Mouse (Mus musculus) kidney, postnatal 36 days (tissue): ENCODE measurements at regions not wholly inside any gene's neighbourhood (a gene's known extent, or its start where the extent isn't known, plus 50 kb on each side); places are given as distances from the start of the nearest gene placed in this dataset.

ENCODE experiments used
- DNase-seq, 2 experiments: peaks; one replicate each; pipeline ENCODE4 v3.0.0; 2021 to 2022; ENCODE audit warnings: mixed read lengths in 2 of 2

DNA sequence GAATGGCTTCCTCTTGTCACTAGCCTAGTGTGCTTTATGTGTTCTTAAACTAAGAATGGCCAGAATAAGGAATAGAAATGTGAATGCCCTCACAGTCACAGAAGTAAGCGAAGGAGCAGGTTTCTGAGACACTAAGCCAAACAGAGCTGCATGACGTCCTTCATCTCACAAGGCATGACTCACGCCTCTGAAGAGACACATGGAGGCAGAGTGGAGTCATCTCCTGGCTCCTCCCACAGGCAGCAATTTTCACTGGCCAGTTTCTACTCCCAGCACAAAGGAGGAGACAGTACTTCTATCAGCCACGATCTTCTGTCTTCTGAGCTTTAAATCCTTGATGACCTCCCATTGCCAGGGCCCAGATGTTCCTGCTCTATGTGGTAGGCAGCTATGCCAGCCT, 291.3 kb upstream of the Rnf32 start:
- DNase-seq: no peak

- DNase-seq: no peak
Observed at GRCm38 (mm10) chr5:28903805-28904320, 291.9 kb upstream of the Rnf32 start.

DNA sequence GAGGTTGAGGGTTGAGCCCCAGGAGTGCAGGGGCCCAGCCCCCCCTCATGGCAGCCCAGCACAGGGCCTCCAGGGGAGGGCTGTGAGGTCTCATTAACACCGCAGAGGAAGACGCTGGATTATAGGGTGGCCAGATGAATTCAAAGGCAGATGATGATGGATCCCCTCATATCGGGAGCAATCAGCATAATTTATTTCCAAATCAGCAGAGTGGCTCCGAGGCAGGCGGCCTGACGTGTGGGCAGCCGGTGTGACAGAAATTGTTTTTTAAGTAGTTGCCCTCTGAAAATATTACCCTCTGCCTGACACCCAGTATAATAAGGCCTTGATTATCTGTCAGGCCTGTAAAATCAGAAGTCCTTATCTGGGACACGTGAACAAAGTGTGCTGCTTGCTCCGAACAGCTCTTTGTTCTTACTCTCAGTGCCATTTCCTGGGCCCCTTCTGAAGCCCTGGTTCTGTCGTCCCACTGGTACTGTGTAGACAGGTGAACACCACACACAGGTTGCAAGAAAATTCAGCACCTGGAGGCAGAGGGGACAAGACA, 303.0 kb upstream of the Rnf32 start:
- DNase-seq: no peak

GRCm38 (mm10) chr5:28891988-28892387, 303.8 kb upstream of the Rnf32 start:
- DNase-seq: no peak

GRCm38 (mm10) chr5:28884746-28885365, 310.9 kb upstream of the Rnf32 start:
- DNase-seq: no peak

DNA sequence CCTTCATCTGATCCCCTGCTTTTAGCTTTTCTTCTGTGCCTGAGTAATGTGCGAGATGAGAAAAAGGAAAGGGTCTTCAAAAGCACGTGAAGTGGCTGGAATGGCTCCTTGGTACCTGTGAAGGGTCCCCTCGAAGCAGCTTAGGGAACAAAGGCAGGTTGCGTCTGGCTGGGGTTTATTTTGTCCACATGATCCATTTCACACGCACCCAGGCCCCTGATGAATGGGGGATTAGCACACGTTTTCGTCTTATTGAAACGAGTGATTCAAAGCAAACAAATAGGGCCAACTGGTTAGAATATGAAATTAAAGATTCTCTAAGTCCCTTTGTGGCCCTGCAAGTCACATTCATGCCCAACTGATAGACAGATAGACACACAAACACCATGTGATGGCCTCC, 319.6 kb upstream of the Rnf32 start:
- no peak for DNase-seq

GRCm38 (mm10) chr5:28873600-28874265, 322.1 kb upstream of the Rnf32 start:
- DNase-seq: no peak

DNA sequence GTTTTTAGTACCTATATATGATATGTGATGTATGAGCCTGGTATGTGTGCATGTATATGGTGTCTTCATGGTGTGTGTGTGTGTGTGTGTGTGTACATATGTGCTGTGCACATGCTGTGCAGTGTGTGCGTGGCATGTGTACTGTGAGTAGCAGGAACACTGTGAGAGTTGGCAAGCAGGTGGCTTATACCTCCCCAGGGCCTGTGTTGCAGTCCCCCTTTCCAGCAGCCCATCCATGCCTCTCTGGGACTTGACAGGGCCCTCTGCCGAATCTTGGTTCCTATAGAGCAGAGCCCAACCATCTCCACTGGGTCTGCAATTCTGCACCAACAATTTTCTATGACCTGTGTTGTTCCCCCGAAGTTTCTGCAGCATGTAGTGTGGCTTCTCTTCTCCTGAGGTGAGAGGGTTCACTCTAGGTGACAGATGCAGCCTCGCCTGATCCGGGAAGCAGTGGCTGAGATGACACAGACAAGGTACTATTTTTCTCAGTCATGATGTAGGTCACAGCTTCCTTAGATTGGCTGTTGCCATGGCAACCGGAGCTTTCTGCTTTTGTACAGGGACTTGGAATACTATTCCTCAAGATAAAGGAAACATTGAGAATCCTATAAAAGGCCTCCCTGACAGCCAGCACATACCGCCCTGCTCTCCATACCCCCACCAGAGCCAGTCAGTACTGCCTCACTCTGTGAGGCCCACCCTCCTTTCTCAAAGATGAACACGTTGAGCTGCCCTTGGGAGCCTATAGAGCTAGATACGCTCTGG, 336.0 kb upstream of the Rnf32 start:
- DNase-seq: no peak

DNA sequence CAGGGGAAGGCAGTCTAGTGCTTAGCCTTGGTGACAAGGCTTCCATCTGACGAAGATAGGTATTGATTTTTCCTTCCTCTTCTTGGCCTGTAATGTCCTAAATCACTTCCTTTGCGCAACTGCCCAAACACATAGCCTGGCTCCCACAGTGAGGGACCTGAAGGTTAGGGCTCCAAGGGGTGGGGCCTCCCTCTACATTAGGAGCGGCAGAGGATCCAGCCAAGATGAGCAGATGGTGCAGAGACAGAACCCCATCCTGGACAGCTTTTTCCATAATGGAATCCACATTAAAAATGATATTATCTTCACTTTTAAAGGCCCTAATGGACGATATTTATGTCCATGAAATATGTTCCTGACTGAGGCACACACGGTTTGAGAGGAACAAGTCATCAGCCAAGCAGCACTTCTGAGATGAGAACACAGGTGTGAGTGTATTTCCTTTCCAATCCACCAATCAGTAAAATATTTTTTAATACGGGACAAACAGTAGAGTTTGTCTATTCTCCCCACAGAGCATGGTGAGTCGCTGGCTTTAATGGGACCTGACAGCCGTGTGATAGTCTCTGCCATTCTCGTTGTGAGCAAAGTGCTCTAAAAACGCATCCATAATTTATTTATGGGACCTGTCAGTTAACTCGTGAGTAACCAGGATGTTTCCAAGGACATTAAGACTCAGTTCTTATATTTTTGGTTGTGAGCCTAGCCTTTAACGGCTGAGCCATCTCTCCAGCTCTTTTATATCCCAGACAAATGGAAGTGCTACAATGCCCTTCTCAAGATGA, 357.5 kb upstream of the Rnf32 start:
- no peak for DNase-seq

- DNase-seq: no peak
Observed at GRCm38 (mm10) chr5:28819091-28819490, 352.0 kb upstream of the Shh start.

DNA sequence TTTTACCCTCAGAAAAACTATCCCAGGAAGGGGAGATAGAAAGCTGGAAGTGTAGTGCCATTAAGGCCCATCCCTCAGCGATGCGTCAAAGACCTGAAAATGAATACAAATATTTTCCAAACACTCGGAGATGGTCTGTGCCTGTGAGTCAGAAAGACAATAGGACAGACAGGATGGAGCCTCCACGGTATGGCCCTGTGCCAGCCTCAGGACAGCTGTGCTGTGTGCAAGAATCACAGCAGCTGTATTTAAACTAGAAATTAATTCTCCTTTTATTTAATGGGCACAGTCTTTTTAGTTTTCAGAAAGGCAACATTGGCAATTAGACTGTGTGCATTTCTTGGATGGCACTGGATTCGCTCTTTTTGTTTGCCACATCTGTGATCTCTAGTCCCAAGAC, 340.9 kb upstream of the Shh start:
- DNase-seq: peak in 1 of 2 experiments; percentile 32

GRCm38 (mm10) chr5:28799464-28799863, 332.4 kb upstream of the Shh start:
- no peak for DNase-seq

DNA sequence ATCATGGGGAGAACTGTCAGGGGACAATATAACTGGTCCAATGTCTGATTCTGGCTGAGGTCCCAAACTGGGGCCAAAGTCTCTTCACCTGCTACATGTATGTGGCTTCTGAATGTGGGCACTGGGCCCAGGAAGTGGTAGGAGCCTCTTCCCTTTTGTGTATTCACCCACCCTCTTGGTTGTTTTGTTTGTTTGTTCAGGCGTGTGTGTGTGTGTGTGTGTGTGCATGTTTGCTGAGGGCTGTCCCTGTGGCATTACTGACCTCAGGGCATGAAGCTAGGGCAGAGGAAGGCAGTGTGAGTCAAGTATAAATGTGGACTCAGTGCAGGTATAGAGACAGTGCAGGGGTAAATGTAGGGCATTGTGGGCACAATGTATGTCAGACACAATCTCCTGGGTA, 331.3 kb upstream of the Shh start:
- DNase-seq: no peak

- no peak for DNase-seq
Observed at GRCm38 (mm10) chr5:28795130-28795758, 328.2 kb upstream of the Shh start.

DNA sequence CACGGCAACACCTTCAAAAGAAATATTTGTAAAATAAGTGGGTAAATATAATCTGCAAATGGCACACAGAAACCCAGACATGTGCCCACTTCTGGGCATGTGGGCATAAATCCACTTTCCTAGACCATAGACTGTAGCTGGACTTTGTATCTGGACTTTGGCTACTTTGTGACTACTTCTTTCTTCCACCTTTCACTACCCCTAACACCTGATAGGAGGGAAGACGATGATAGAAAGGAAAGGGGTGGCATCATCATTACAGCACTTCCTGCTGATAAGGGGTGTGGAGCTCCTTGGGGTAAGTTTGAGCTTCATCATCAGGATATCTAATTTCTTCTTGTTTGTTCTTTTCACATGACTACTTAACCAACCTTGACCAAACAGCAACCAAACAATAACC, 326.7 kb upstream of the Shh start:
- DNase-seq: no peak

DNA sequence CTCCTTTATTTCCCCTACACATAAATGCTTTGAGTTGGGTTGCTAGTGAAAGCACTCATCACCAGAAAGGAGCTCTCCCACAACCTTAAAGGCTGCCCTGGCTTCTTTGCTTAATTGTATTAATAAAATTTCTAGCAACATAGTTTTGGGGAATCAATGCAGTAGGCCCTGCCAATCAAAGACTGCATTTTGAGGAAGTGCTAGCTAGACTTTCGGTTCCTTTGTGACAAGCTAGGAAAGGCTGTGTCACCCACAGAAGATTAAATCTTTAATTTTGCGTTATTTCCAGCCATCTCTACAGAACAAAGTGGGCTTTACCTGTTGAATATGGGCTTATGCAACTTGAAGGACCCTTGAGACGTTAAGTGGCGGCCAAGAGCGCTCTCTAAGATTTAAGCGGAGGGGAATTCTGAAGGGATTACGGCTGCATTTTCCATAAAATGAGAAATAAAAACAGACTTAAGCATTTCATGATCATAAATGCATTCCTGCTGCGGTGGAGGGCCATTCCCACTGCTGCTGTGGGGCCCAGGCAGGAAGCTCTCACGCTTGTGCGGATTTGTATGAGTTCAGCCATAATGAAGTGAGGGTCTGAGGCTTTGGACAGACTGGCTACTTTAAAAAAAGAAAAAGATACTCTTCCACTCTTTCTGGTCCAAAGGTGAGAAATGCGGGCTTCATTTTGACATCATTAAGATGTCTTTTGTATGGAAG, 318.4 kb upstream of the Shh start:
- DNase-seq: no peak

GRCm38 (mm10) chr5:28784339-28784966, 317.4 kb upstream of the Shh start:
- DNase-seq: no peak

DNA sequence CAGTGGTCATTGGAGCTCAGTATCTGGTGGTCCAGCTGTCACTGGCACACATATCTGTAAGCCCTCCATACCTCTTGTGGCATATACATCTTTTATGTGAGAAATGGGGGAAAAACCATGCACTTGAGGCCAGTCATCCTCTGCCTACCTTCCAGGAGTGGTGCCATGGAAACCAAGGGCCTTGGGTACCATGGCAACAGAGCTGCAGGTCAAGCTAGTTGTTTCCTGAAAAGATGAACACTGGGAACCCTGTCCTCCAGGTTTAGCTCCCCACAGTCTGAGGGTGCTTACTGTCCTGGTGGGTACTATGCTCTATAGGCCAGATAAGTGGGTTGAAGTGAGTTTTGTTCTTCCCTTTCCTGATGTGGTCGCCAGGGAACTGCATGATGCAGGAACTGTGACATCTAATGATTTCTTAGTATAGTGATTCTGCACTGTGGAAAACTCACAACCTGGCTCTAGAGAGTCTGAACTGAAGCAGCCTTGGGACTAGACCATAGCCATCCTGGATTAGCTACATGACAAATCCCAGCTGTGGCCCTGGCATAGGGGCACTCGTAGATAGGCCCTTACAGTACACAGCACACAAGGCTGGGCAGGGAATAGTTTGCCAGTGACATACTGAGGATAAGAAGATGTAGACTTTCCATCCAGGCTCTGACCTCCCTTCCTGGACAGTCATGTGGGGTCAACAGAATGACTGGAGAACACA, 308.7 kb upstream of the Shh start:
- no peak for DNase-seq

- DNase-seq: no peak
Observed at GRCm38 (mm10) chr5:28771796-28772195, 304.7 kb upstream of the Shh start.

GRCm38 (mm10) chr5:28756171-28756948, 289.3 kb upstream of the Shh start:
- no peak for DNase-seq
